Mouse (Mus musculus) embryonic fibroblast, embryonic 13.5 days (primary cell): ENCODE measurements at regions not wholly inside any gene's neighbourhood (a gene's known extent, or its start where the extent isn't known, plus 50 kb on each side); places are given as distances from the start of the nearest gene placed in this dataset.
"Not testable (repeated sequence)": the region's sequence is repeated elsewhere in the genome, so short reads cannot be mapped to it uniquely, and the experiment has no call there.

Experiments
- H3K27ac ChIP-seq: 2 replicates; pipeline ENCODE4 v1.5.1; 2012; ENCODE audit warnings: low read length, control low read depth, inconsistent platforms; ENCODE audit not compliant: insufficient read depth
- H3K4me1 ChIP-seq: 2 replicates; pipeline ENCODE4 v1.6.1; 2011; ENCODE audit warnings: low read length; ENCODE audit not compliant: control insufficient read depth, insufficient read depth
- H3K4me3 ChIP-seq: 2 replicates; pipeline ENCODE4 v1.5.1; 2011; ENCODE audit warnings: mild to moderate bottlenecking, control low read depth, low read length; ENCODE audit not compliant: insufficient read depth
- CTCF ChIP-seq: IDR thresholded peaks from 2 replicates; pipeline ENCODE4 v1.5.1; 2011; ENCODE audit warnings: mild to moderate bottlenecking, control low read depth, low read length, moderate library complexity, borderline replicate concordance; ENCODE audit not compliant: insufficient read depth
- POLR2A ChIP-seq: IDR thresholded peaks from 2 replicates; pipeline ENCODE4 v1.6.1; 2011; ENCODE audit warnings: low read depth, mild to moderate bottlenecking, control low read depth, low read length, moderate library complexity

DNA sequence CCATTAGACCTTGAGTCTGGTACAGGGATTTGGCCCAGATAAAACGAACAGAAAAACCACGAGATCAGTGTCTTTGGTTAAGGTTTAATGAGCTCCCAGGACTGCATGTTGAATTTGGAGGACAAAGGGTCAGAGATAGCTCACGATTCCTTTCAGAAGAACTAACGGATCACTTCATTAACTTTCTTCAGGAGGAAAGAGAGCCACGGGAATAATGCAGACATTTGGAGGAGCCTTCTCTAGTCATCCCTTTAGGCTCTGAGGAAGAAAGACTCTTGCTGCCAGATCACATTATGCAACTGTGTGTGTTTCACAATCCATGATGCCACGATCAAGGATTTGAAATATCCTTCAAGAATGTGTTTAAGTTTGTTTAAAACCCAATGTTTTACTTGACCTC, 83.7 kb upstream of the Gm12728 start:
- TF ChIP-seq CTCF = no peak
- TF ChIP-seq POLR2A = no peak
- Histone ChIP-seq H3K27ac (0 out of 2 replicates have a peak overlapping the region, but pooled peaks have one; percentile 18), H3K4me1 (no peaks in the 10 kb centered on the region), H3K4me3 (no peak overlapping the region)

DNA sequence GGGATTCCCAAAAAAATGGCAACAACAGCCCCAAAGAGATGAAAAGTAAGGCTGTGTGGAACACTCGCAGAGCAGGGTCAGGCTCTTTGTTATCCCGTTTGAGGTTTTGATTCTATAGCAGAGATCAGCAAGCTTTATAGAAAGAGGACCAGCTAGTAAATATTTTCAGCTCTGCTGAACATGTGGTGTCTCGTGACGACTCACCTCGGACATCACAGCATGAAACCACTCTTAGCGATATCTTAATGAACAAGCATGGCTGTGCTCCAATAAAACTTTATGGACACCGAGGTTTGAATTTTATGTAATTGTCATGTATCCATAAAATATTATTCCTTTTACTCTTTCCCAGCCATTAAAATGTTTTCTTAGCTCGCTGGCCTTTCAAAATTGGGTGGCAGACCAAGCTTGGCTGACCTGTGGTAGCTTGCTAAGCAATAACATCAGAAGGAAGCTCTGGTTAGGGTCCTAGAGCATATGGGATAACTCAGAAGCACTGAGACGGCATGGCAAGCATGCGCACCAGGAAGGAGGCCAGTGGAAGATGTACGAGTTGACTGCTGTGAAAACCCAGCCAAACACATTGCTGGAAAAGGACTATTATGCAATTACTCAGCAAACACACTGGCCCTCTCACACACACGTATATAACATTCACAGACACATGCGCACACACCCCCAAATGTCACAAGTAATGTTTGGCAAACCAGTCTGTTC, 81.4 kb upstream of the Gm12728 start:
- no peak overlapping the region for H3K27ac ChIP-seq
- no peak for TF ChIP-seq CTCF
- TF ChIP-seq POLR2A = no peak
- no peaks in the 10 kb centered on the region for H3K4me1 ChIP-seq
- no peak overlapping the region for H3K4me3 ChIP-seq

DNA sequence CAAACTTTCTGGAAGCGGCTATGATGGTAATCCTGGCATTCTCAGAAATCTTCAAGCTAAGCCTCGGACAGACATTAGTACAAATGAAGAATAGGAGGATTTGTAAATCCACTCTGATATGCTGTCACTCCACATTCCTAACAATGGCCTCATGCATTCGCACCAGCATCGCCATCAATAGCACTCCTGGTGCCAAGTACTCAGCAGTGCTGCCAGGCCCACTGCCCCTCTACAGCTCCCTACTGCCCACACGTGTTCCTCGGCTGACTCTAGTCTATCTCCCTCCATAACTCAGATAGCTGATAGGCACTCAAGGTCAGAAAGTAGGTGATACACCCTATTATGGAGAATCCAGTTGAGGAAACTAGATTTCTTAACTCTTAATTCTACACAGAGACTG, 75.7 kb upstream of the Gm12728 start:
- no peaks in the 10 kb centered on the region for H3K4me1 ChIP-seq
- no peak for TF ChIP-seq CTCF
- TF ChIP-seq POLR2A = no peak
- no peak overlapping the region for H3K4me3 ChIP-seq
- no peak overlapping the region for H3K27ac ChIP-seq

DNA sequence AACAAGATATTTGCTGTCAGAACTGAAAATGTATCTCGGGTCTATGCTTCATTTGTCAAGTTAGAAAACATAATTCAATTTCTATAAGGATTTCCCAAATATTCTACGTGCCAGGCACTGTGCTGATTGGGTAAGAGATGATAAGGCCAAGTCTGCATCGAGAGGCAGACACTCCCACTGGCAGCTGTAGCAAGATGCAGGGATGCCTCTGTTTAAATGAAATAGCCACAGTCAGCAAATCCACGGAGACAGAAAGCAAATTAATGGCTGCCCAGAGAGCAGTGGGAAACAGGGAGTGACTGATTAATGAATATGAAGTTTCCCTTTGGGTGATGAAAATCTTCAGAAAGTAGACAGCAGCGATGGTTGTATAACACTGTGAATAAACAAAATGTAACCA, 71.6 kb upstream of the Gm12728 start:
- Histone ChIP-seq H3K27ac (no peak overlapping the region), H3K4me1 (no peaks in the 10 kb centered on the region), H3K4me3 (no peak overlapping the region)
- no peak for TF ChIP-seq POLR2A
- TF ChIP-seq CTCF = no peak

DNA sequence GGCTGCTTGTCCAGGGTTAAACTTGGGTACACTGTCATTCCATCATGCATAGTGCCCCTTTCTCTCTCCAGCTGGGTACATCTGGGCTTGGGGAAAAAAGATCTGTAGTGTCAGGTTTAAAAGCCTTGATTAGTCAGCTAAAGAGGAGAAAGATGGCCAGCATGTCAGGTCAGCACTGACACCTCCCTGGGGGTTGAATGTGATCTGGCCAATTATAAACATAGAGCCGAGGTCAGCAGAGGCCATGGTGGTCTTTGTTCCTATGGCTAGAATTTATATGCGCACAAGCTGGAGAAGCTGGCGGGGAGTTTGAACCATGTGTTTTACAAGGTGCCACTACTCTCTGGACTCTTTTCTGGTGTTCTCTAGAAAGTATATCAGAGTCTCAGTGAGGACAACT, 61.0 kb upstream of the Gm12728 start:
- Histone ChIP-seq H3K4me1 (no peaks in the 10 kb centered on the region), H3K27ac (no peak overlapping the region), H3K4me3 (no peak overlapping the region)
- TF ChIP-seq CTCF (no peak), POLR2A (no peak)

DNA sequence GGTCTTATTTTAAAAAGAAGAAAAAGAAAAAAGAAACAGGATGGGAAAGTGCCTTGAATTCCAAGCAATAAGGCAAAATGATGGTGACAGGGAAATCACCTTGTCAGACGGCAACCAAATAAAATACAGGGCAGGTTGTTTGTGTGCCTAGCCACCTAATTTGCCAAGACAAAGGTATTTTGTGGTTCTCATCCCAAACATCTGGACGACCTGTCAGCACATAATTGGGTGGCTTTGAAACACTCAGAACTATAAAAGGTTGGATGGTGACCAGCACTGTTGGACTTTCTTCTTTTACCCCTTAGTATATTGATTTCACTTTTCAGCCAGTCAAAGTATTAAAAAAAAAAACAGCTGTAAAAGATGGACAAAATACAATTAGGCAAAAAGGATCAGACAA, 58.8 kb upstream of the Gm12728 start:
- H3K4me3 ChIP-seq = no peak overlapping the region
- TF ChIP-seq CTCF (no peak), POLR2A (no peak)
- H3K27ac ChIP-seq = no peak overlapping the region
- H3K4me1 ChIP-seq = no peaks in the 10 kb centered on the region

DNA sequence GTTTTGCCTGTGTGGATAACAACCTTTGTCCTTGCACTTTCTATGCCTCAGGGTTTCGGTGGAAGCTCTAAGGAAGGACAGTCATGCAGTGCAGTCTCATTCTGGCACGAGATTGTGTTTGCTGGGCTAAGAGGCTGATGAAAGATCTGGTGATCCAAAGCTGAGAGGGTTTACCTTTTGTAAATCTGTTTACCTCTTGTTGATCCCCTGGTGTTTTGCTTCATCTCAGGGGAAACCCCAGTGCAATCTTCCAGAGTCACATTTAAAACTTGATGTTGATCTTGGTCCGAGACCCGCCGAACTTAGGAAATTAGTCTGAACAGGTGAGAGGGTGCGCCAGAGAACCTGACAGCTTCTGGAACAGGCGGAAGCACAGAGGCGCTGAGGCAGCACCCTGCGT, 54.6 kb upstream of the Gm12728 start:
- not testable (repeated sequence) for H3K4me3 ChIP-seq, H3K4me1 ChIP-seq, H3K27ac ChIP-seq
